In the genomic region with DNA sequence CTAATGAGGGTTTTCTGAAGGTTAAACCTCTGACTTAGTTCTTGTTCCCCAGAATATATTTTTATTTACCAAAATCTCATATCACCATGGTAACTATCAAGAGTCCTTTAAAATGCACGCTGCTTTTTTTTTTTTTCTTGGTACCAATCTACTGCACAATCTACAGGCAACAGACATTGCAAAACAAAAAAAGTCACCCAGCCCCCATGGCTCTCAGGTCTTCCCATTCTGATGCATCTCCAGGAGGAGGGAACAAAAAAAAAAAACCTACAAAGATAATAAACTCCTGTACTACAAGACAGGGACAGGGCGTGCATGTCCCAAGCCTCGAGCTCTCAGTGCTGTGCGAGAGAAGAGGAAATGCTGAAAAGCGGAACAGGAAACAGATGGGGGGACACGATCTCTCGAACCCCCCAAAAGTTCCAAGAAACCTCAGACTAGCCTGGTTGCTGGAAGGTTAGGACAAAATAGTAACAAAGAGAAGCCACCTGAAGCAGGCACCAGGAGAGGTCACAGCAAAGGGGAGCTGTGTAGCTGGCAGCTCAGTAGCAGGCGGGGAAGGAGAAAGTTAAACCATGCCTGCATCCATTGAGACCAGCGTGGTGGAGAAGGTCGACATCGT, we compare ENCODE assay signal across 10 mouse cellular contexts.
DNase-seq lines count a peak whose midpoint lies in the region; ATAC-seq lines count a peak whose summit lies in the region.
"Had no signal": no experiment of that assay in that cellular context is flagged by ENCODE, and none has a peak within 500 bp of the region (broad histone marks: within the 10 kb centered on the region; RNA-seq: fewer than 3 reads in every experiment).

No protein-coding gene starts in this region.

- no peaks in the 10 kb centered on the region for H3K36me3 ChIP-seq in heart, embryonic 15.5 days
- no peaks in the 10 kb centered on the region for H3K36me3 ChIP-seq in liver, embryonic 16.5 days (ENCODE audit: control insufficient read depth, insufficient read depth)
- no peaks in the 10 kb centered on the region for H3K36me3 ChIP-seq in forebrain, embryonic 13.5 days (ENCODE audit: poor library complexity, severe bottlenecking)

- peaks cover 14% of the 10 kb centered on the region for H3K4me1 ChIP-seq in heart, embryonic 15.5 days (replicated peaks)
- H3K4me1 ChIP-seq in liver, embryonic 16.5 days (ENCODE audit: control insufficient read depth, low read depth, low read length) = no peaks in the 10 kb centered on the region; the same call in 1 of the 2 replicates
- H3K4me1 ChIP-seq in forebrain, embryonic 13.5 days = peaks cover 5% of the 10 kb centered on the region; the same call in 1 of the 2 replicates

- 54% methylated on average over 11 of the region's 11 CpGs for WGBS in heart, embryonic 15.5 days
- WGBS in liver, embryonic 16.5 days (ENCODE audit: insufficient replicate concordance) = 11% methylated on average over 11 of the region's 11 CpGs
- WGBS in forebrain, embryonic 13.5 days = 73% methylated on average over 11 of the region's 11 CpGs

- ATAC-seq in heart, embryonic 15.5 days (replicated peaks; ENCODE audit: insufficient number of reproducible peaks, insufficient read depth, low FRiP score, low read depth) = no peak
- ATAC-seq in liver, embryonic 16.5 days (ENCODE audit: low read depth) = 0 out of 2 replicates have a peak, but pooled peaks have one; percentile 30
- no peak for ATAC-seq in forebrain, embryonic 13.5 days

- H3K4me3 ChIP-seq in heart, embryonic 15.5 days = no peak overlapping the region
- peak overlapping the region; percentile 8; the same call in 1 of the 2 replicates for H3K4me3 ChIP-seq in liver, embryonic 16.5 days (ENCODE audit: low read depth, low read length)
- H3K4me3 ChIP-seq in forebrain, embryonic 13.5 days = no peak overlapping the region
- H3K4me3 ChIP-seq: erythroblast, embryonic 14.5 days had no signal

- H3K27ac ChIP-seq in heart, embryonic 15.5 days = no peak overlapping the region
- H3K27ac ChIP-seq in liver, embryonic 16.5 days (ENCODE audit: low read length) = no peak overlapping the region
- no peak overlapping the region for H3K27ac ChIP-seq in forebrain, embryonic 13.5 days

- 0 out of 2 replicates have a peak overlapping the region, but pooled peaks have one; percentile 24 for H3K4me2 ChIP-seq in heart, embryonic 15.5 days
- peak overlapping the region; percentile 35 for H3K4me2 ChIP-seq in liver, embryonic 16.5 days (ENCODE audit: low read depth, low read length)
- no peak overlapping the region for H3K4me2 ChIP-seq in forebrain, embryonic 13.5 days

- no peaks in the 10 kb centered on the region for H3K9me3 ChIP-seq in heart, embryonic 15.5 days (replicated peaks)
- H3K9me3 ChIP-seq in liver, embryonic 16.5 days (replicated peaks; ENCODE audit: control insufficient read depth, low read length) = no peaks in the 10 kb centered on the region
- H3K9me3 ChIP-seq in forebrain, embryonic 13.5 days (replicated peaks) = no peaks in the 10 kb centered on the region

- H3K9ac ChIP-seq in heart, embryonic 15.5 days = no peak overlapping the region
- H3K9ac ChIP-seq in liver, embryonic 16.5 days (ENCODE audit: low read depth, low read length) = no peak overlapping the region
- H3K9ac ChIP-seq in forebrain, embryonic 13.5 days = no peak overlapping the region

- peak; percentile 8 to 11 for DNase-seq in frontal cortex, postnatal 10 days (ENCODE audit: low spot score in 2 of 2)
- no peak for DNase-seq in frontal cortex, postnatal 25 days (ENCODE audit: low spot score in 2 of 2)
- peak; percentile 71 for DNase-seq in 416B (ENCODE audit: low read depth)
- DNase-seq in ovary, postnatal 14 days (ENCODE audit: low spot score) = no peak
- DNase-seq in cerebellum, adult 9-11 months = no peak

- H3K27me3 ChIP-seq in heart, embryonic 15.5 days = no peaks in the 10 kb centered on the region
- no peaks in the 10 kb centered on the region for H3K27me3 ChIP-seq in liver, embryonic 16.5 days (ENCODE audit: control insufficient read depth, insufficient read depth, low read depth, low read length)
- no peaks in the 10 kb centered on the region for H3K27me3 ChIP-seq in forebrain, embryonic 13.5 days
- H3K27me3 ChIP-seq: CH12.LX had no signal

Comparison
In these comparisons a context has a peak if more than half of its experiments do, and no peak if none do; other contexts are left out.
1. DNase-seq: peak in frontal cortex, postnatal 10 days (2 of 2) and 416B (single experiment); none in frontal cortex, postnatal 25 days (0 of 2), ovary, postnatal 14 days (single experiment) and cerebellum, adult 9-11 months (single experiment).